ENCODE assay signal across 24 mouse cellular contexts in genomic region chr16:38461749-38462148, GRCm38 (mm10).
"Had no signal": no experiment of that assay in that cellular context is flagged by ENCODE, and none has a peak within 500 bp of the region (broad histone marks: within the 10 kb centered on the region; RNA-seq: fewer than 3 reads in every experiment).

No protein-coding gene starts in this region.

- H3K9me3 ChIP-seq: heart, embryonic 10.5 days; heart, embryonic 12.5 days; hindbrain, embryonic 10.5 days; hindbrain, embryonic 12.5 days; intestine, embryonic 15.5 days; limb, embryonic 13.5 days; limb, embryonic 15.5 days had no signal

- H3K27me3 ChIP-seq: heart, embryonic 12.5 days; hindbrain, embryonic 12.5 days; intestine, embryonic 15.5 days; limb, embryonic 13.5 days; limb, embryonic 15.5 days had no signal

- H3K27ac ChIP-seq: heart, embryonic 10.5 days; hindbrain, embryonic 10.5 days; hindbrain, embryonic 12.5 days; hindbrain, embryonic 14.5 days; intestine, embryonic 15.5 days; layer of hippocampus, adult 2 months; limb, embryonic 13.5 days; limb, embryonic 15.5 days had no signal

- H3K36me3 ChIP-seq: heart, embryonic 10.5 days; heart, embryonic 12.5 days; hindbrain, embryonic 10.5 days; hindbrain, embryonic 12.5 days; intestine, embryonic 15.5 days; limb, embryonic 13.5 days; limb, embryonic 15.5 days had no signal

- H3K4me1 ChIP-seq: heart, embryonic 10.5 days; heart, embryonic 12.5 days; hindbrain, embryonic 12.5 days; intestine, embryonic 15.5 days; limb, embryonic 13.5 days; limb, embryonic 15.5 days had no signal

- H3K4me2 ChIP-seq: heart, embryonic 12.5 days; hindbrain, embryonic 12.5 days; hindbrain, embryonic 14.5 days; intestine, embryonic 15.5 days; limb, embryonic 13.5 days; limb, embryonic 15.5 days had no signal

- H3K9ac ChIP-seq: heart, embryonic 12.5 days; hindbrain, embryonic 12.5 days; hindbrain, embryonic 14.5 days; intestine, embryonic 15.5 days; limb, embryonic 13.5 days; limb, embryonic 15.5 days had no signal

- H3K4me3 ChIP-seq: heart, embryonic 10.5 days; heart, embryonic 12.5 days; hindbrain, embryonic 10.5 days; hindbrain, embryonic 12.5 days; intestine, embryonic 15.5 days; layer of hippocampus, adult 2 months; limb, embryonic 13.5 days; limb, embryonic 15.5 days had no signal

- DNase-seq: gastrocnemius, postnatal 14 days; gastrocnemius, postnatal 36 days; heart, adult 18-20 months; heart, postnatal 10 days; heart, postnatal 4 days; kidney, adult 18-20 months; kidney, adult 8-10 months; kidney, postnatal 10 days; kidney, postnatal 25 days; kidney, postnatal 4 days; layer of hippocampus, postnatal 36 days; left cerebral cortex, postnatal 4 days had no signal

- ATAC-seq: hindbrain, embryonic 16.5 days; inflammation-experienced regulatory T-cells, adult 6 months; intestine, embryonic 15.5 days; intestine, postnatal 0 days had no signal
